Mouse (Mus musculus): Measurements from ENCODE around the gene Gpat3. TPM values are rescaled to one million over a fixed set of nuclear protein-coding genes. Genes with fewer than 3 reads are reported as not detected.

Gpat3 gene
- 1 to 10 TPM in 5 of 26 experiments, under 1 TPM in 13, not detected in 8; 0.25 to 3.7 (median 0.69) TPM for total RNA-seq (2018; cell fraction: chromatin; rRNA removed)
- total RNA-seq (2018; cell fraction: cytosol; rRNA removed), result 1 to 10 TPM in 5 of 26 experiments, under 1 TPM in 21; 0.36 to 1.4 (median 0.71) TPM
- 1 to 10 TPM in 6 of 26 experiments, under 1 TPM in 20; 0.24 to 1.7 (median 0.67) TPM for total RNA-seq (2018; cell fraction: nucleus; rRNA removed)
- polyA plus RNA-seq (2018), result 0.41 to 0.87 TPM (median 0.79 TPM) in 3 replicates

- 3% methylated on average over 16 of the region's 16 CpGs for WGBS (ENCODE audit: missing documents)
- H3K27ac ChIP-seq, result peak within 1 kb of the TSS; percentile 36; the same call in 1 of the 2 replicates
- peak within 1 kb of the TSS; percentile 55 for H3K4me3 ChIP-seq (ENCODE audit: inconsistent target)
- no peaks in the 10 kb centered on the region for H3K36me3 ChIP-seq (ENCODE audit: inconsistent target)
- no peaks in the 10 kb centered on the region for H3K79me2 ChIP-seq (ENCODE audit: inconsistent target)
These were observed at the start of gene Gpat3 for GRCm38 (mm10) chr5:100845485-100845847. Gene Gpat3, plus strand, starts transcription at chr5:100845713.

DNA sequence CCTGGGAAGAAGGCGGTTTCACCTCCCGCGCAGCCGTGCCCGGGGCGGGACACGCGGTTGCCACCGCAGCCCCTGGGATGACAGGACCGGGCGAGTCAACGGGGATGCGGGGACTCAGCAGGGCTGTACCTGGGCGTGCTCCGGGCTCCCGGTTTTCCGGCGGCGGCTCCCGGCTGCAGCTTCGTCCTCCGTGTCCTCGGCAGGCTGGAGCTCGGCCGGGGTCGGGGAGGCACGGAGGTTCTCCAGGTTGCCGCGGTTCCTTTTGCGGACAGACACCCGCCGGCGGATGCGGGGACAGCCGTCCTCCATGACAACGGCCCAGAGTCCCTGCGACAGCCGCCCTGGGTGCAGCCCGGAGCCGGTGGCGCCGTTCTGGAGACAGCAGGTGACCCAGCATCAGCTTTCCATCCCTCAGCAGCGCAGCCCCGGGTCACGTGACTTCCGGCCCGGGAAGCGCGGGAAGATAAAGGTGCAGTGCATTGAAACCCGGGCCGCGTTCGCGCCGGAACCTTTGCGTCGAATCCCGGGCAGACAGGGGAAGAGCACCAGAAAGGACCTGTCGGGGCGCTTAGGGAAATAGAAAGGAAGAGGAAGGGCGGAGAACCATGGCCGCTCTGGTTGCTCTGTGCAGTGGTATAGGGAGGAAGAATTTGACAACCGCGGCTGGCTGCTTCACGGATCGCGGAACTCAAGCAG, 47.2 kb upstream of the Gpat3 start, which contains the start of the genes Helq and Mrps18c:
Gene Helq, minus strand, starts transcription at position 434 of the 696 bp plus-strand sequence.
Gene Mrps18c, plus strand, starts transcription at position 463 of the 696 bp plus-strand sequence.
- peak within 1 kb of the TSS; percentile 85 for H3K4me3 ChIP-seq (ENCODE audit: inconsistent target)
- peaks cover 32% of the 10 kb centered on the region for H3K36me3 ChIP-seq (ENCODE audit: inconsistent target)
- peaks cover 40% of the 10 kb centered on the region for H3K79me2 ChIP-seq (ENCODE audit: inconsistent target)
- under 1% methylated on average over 63 of the region's 67 CpGs for WGBS (ENCODE audit: missing documents)
- peak within 1 kb of the TSS; percentile 25 for H3K27ac ChIP-seq

DNA sequence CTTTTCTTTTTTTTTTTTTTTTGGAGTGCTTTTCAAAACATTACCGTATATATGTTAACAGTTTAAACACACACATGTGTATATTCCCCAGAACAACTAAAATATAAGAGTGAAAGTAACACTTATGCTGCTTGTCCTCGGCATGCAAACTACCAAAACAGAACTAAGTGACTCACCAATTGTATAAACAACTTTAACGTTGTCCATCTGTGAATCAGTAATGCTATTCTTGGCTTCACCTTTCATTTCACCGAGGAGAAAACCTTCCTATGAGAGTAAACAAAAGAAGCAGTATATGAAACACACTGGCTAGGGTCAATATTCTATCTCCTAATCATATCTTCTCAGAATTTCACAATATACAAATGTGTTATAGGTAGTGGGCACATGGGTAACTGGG, 27.2 kb upstream of the Gpat3 start:
- H3K36me3 ChIP-seq (ENCODE audit: inconsistent target), result peaks cover 7% of the 10 kb centered on the region; the same call in 1 of the 2 replicates
- H3K79me2 ChIP-seq (ENCODE audit: inconsistent target), result no peaks in the 10 kb centered on the region
- 90% methylated on average over 4 of the region's 4 CpGs for WGBS (ENCODE audit: missing documents)
- H3K4me3 ChIP-seq (ENCODE audit: inconsistent target), result no peak overlapping the region
- no peak overlapping the region for H3K27ac ChIP-seq

DNA sequence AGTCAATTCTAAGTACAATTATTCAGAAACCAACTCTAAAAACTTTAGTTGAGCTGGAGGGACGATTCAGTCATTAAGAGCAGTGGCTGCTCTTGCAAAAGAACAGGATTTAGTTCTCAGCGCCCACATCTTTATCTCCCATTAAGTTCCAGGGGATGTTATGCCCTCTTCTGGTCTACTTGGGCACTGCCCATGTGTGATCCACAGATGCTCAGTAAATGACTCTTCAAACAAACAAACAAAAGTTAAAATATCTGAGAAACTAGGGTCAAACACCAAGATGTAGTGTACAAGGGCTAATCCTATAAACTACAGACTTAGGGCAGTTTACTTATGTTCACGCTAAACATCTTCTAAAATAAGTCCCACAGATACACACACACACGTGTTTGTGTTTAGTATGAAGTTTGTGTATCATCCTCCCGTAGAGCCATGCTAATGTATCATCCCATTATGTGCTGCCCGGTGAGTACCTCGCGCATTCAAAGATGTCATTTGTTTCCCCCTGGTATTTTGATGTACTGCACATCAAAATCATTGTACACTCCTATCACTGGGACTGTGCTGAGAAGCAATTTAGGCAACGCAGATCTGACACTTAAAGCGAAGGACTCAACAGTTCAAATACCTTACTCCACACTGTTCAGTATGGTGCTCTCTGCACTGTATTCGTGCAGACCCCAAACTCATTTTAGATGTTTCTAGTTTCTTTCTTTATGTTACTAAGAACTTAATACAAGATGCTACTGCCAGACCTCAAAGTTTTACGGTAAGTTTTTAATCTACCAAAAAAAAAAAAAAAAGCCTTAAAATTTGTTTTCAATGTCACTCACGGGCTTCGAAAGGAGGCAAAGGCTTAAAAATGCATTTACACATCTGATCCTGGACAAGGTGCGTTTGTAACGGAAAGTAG, 25.7 kb upstream of the Gpat3 start:
- peak overlapping the region; percentile 43 for H3K4me3 ChIP-seq (ENCODE audit: inconsistent target)
- no peaks in the 10 kb centered on the region for H3K79me2 ChIP-seq (ENCODE audit: inconsistent target)
- H3K36me3 ChIP-seq (ENCODE audit: inconsistent target), result 0 out of 2 replicates have a peak, but pooled peaks cover under 1% of the 10 kb centered on the region
- WGBS (ENCODE audit: missing documents), result 51% methylated on average over 16 of the region's 16 CpGs
- no peak overlapping the region for H3K27ac ChIP-seq

DNA sequence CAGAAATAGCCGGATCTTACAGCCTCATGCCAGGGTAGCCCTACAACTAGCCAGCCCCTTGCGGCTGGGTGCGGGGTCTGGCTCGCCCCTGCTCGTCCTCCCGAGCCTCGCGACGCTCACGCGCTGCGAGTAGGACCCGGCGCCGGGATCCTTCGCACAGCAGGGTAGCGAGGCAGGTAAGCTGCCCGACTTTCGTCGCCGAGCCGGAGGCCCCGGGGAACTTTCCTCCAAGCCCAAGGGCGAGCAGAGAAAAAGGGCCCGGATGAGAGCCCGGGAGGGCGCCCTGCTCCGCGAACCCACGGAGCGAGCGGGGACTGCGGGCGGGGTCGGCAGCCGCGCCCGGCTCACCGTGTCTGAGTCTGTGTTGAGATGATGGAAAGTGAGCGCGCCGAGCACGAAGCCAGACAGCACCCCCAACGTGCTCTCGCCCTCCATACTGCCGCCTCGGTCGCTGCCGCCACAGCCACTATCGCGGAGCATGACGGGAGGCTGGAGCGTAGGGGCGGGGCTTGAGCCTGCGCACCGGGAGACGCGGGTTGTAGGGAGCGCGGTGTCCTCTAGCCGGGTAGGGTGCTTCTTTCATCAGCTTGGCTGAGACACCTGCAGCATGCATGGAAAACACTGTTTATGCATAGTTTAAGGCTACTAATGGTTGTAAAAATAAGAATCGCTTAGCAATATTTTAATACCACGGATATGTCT, 24.9 kb upstream of the Gpat3 start, which contains the start of gene Abraxas1:
Gene Abraxas1, minus strand, starts transcription at position 483 of the 702 bp plus-strand sequence.
- Histone ChIP-seq H3K4me3 (ENCODE audit: inconsistent target) (peak within 1 kb of the TSS; percentile 43), H3K27ac (peak within 1 kb of the TSS; percentile 34; the same call in 1 of the 2 replicates), H3K79me2 (ENCODE audit: inconsistent target) (no peaks in the 10 kb centered on the region), H3K36me3 (ENCODE audit: inconsistent target) (no peaks in the 10 kb centered on the region)
- under 1% methylated on average over 49 of the region's 63 CpGs for WGBS (ENCODE audit: missing documents)

GRCm38 (mm10) chr5:100821375-100821774, 24.1 kb upstream of the Gpat3 start:
- Histone ChIP-seq H3K4me3 (ENCODE audit: inconsistent target) (peak overlapping the region; percentile 43), H3K27ac (peak overlapping the region; percentile 34; the same call in 1 of the 2 replicates), H3K79me2 (ENCODE audit: inconsistent target) (no peaks in the 10 kb centered on the region), H3K36me3 (ENCODE audit: inconsistent target) (no peaks in the 10 kb centered on the region)
- WGBS (ENCODE audit: missing documents), result 20% methylated on average over 6 of the region's 8 CpGs

- 66% methylated on average over 7 of the region's 7 CpGs for WGBS (ENCODE audit: missing documents)
- Histone ChIP-seq H3K36me3 (ENCODE audit: inconsistent target) (no peaks in the 10 kb centered on the region), H3K79me2 (ENCODE audit: inconsistent target) (no peaks in the 10 kb centered on the region), H3K4me3 (ENCODE audit: inconsistent target) (no peak overlapping the region), H3K27ac (no peak overlapping the region)
These were observed 22.7 kb upstream of the Gpat3 start for GRCm38 (mm10) chr5:100822826-100823225.

DNA sequence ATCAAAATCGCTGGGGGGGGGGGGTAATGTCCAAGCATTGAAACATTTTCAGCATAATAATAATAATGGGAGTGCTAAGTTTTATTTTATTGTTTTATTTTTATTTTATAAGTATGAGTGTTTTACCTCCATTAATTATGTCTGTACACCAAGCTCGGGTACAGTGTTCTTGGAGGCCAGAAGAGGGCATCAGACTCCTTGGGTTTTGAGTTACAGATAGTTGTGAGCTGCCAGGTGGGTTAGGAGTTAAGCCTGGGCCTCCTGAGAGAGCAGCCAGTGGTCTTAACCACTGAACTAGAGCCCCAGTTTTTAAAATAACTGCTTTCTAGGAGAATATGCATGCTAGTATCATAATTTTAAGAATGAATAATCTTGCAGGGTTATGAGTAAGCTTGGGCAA, 19.5 kb upstream of the Gpat3 start:
- no peaks in the 10 kb centered on the region for H3K36me3 ChIP-seq (ENCODE audit: inconsistent target)
- 17% methylated on average over 2 of the region's 2 CpGs for WGBS (ENCODE audit: missing documents)
- H3K4me3 ChIP-seq (ENCODE audit: inconsistent target), result no peak overlapping the region
- H3K79me2 ChIP-seq (ENCODE audit: inconsistent target), result no peaks in the 10 kb centered on the region
- no peak overlapping the region for H3K27ac ChIP-seq

DNA sequence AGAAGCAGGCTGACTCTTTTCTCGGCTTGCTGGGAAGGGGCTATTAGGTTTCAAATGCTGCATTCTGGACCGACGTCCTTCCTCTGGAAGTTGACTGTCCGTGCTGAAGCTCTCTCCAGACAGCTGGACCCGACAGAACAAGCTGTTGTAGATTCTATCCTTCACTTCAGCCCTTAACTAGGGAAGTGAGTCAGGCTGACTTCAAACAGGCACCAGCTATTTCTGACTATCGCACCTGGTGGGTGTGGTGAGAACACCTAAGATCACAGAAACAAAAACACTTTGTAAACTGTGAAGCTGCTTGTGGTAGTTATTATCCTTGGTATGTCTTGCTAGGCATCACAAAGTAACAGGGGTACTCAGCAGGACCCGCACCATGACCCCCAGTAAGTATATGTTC, 19.0 kb upstream of the Gpat3 start:
- 76% methylated on average over 6 of the region's 7 CpGs for WGBS (ENCODE audit: missing documents)

GRCm38 (mm10) chr5:100828701-100829100, 16.8 kb upstream of the Gpat3 start:
- no peaks in the 10 kb centered on the region for H3K79me2 ChIP-seq (ENCODE audit: inconsistent target)
- H3K27ac ChIP-seq, result no peak overlapping the region
- 84% methylated on average over 3 of the region's 3 CpGs for WGBS (ENCODE audit: missing documents)
- H3K4me3 ChIP-seq (ENCODE audit: inconsistent target), result no peak overlapping the region
- no peaks in the 10 kb centered on the region for H3K36me3 ChIP-seq (ENCODE audit: inconsistent target)

More for the DNA sequence above, 19.0 kb upstream of the Gpat3 start:
- Histone ChIP-seq H3K79me2 (ENCODE audit: inconsistent target) (no peaks in the 10 kb centered on the region), H3K27ac (no peak overlapping the region), H3K36me3 (ENCODE audit: inconsistent target) (no peaks in the 10 kb centered on the region), H3K4me3 (ENCODE audit: inconsistent target) (no peak overlapping the region)

DNA sequence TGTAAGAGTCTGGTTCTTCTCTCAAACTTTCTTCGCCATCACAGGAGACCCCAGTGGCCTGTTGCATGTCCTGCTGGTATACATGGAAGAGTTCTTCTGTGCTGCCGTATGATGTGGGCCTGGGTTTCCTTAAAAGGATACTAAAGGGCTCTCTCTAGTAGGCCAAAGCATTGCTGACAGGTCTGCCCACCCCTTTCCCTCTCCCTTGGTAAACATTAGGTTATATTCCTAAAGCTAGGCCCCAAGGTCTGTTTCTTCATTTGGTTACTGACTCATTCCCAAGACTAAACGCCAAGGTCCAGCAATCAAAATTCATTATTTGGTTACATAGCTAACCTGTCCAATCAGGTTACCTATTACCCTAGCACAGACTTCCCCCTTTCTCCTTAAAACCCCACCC, 12.8 kb upstream of the Gpat3 start:
- Histone ChIP-seq H3K4me3 (ENCODE audit: inconsistent target) (no peak overlapping the region), H3K36me3 (ENCODE audit: inconsistent target) (no peaks in the 10 kb centered on the region), H3K79me2 (ENCODE audit: inconsistent target) (no peaks in the 10 kb centered on the region), H3K27ac (no peak overlapping the region)
- 88% methylated on average over 3 of the region's 3 CpGs for WGBS (ENCODE audit: missing documents)

- Histone ChIP-seq H3K4me3 (ENCODE audit: inconsistent target) (no peak overlapping the region), H3K79me2 (ENCODE audit: inconsistent target) (no peaks in the 10 kb centered on the region), H3K27ac (no peak overlapping the region), H3K36me3 (ENCODE audit: inconsistent target) (no peaks in the 10 kb centered on the region)
- WGBS (ENCODE audit: missing documents), result 87% methylated on average over 2 of the region's 2 CpGs
These were observed 11.7 kb upstream of the Gpat3 start for GRCm38 (mm10) chr5:100833841-100834240.

DNA sequence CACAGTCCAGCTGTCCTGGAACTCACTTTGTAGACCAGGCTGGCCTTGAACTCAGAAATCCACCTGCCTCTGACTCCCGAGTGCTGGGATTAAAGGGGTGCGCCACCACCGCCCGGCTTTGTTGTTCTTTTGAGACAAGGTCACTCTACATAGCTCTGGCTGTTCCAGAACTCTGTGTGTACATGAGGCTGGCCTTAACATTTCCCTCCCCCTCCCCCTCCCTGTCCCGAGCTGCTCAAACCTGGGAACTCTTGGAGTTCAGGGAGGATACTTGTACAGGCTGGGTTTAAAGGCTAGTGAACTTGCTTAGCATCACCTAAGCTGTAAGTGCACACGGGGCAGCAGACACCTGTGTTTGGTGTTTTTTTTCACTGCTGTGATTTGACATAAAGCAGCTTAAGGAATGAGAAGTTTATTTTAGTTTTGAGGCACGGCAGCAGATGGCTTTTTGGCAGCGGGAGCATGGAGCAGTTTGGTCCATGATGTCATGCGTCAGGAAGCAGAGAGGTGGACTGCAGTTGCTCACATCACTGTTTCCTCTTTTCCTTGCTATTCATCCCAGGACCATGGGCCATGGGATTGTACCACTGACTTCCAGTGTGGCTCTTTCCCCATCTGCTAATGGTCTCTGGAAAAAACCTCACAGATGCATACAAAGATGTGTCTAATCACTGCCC, 9.5 kb upstream of the Gpat3 start:
- H3K79me2 ChIP-seq (ENCODE audit: inconsistent target), result no peaks in the 10 kb centered on the region
- H3K4me3 ChIP-seq (ENCODE audit: inconsistent target), result no peak overlapping the region
- no peaks in the 10 kb centered on the region for H3K36me3 ChIP-seq (ENCODE audit: inconsistent target)
- WGBS (ENCODE audit: missing documents), result 68% methylated on average over 9 of the region's 9 CpGs
- no peak overlapping the region for H3K27ac ChIP-seq

Data from macrophage (primary cell).